Mouse (Mus musculus): Measurements from ENCODE around the gene Igsf11. TPM values are rescaled to one million over a fixed set of nuclear protein-coding genes. Genes with fewer than 3 reads are reported as not detected.

Igsf11 gene
- total RNA-seq, 2 experiments from 2014 or later = not detected

GRCm38 (mm10) chr16:38931519-38931918 is 39.0 kb downstream of the Igsf11 start:
- ATAC-seq (replicated peaks; ENCODE audit: poor library complexity) = no peak

GRCm38 (mm10) chr16:38940805-38941204 is 48.3 kb downstream of the Igsf11 start:
- no peak for ATAC-seq (replicated peaks; ENCODE audit: poor library complexity)

GRCm38 (mm10) chr16:38941275-38941674 is 48.8 kb downstream of the Igsf11 start:
- ATAC-seq (replicated peaks; ENCODE audit: poor library complexity) = no peak

GRCm38 (mm10) chr16:38943706-38944550 is 51.5 kb downstream of the Igsf11 start:
- ATAC-seq (replicated peaks; ENCODE audit: poor library complexity) = no peak

- no peak for ATAC-seq (replicated peaks; ENCODE audit: poor library complexity)
Observed at GRCm38 (mm10) chr16:38945111-38945510, 52.6 kb downstream of the Igsf11 start.

GRCm38 (mm10) chr16:38945581-38945981 is 53.1 kb downstream of the Igsf11 start:
- ATAC-seq (replicated peaks; ENCODE audit: poor library complexity) = no peak

GRCm38 (mm10) chr16:38946453-38946852 is 54.0 kb downstream of the Igsf11 start:
- ATAC-seq (replicated peaks; ENCODE audit: poor library complexity) = no peak

GRCm38 (mm10) chr16:38947141-38947879 is 54.8 kb downstream of the Igsf11 start:
- no peak for ATAC-seq (replicated peaks; ENCODE audit: poor library complexity)

- no peak for ATAC-seq (replicated peaks; ENCODE audit: poor library complexity)
Observed at GRCm38 (mm10) chr16:38948441-38948840, 56.0 kb downstream of the Igsf11 start.

GRCm38 (mm10) chr16:38952881-38953280 is 60.4 kb downstream of the Igsf11 start:
- no peak for ATAC-seq (replicated peaks; ENCODE audit: poor library complexity)

- ATAC-seq (replicated peaks; ENCODE audit: poor library complexity) = no peak
Observed at GRCm38 (mm10) chr16:38953821-38954220, 61.4 kb downstream of the Igsf11 start.

- no peak for ATAC-seq (replicated peaks; ENCODE audit: poor library complexity)
Observed at GRCm38 (mm10) chr16:38954501-38955288, 62.2 kb downstream of the Igsf11 start.

GRCm38 (mm10) chr16:38955296-38955695 is 62.8 kb downstream of the Igsf11 start:
- no peak for ATAC-seq (replicated peaks; ENCODE audit: poor library complexity)

- ATAC-seq (replicated peaks; ENCODE audit: poor library complexity) = no peak
Observed at GRCm38 (mm10) chr16:38958801-38959200, 66.3 kb downstream of the Igsf11 start.

- ATAC-seq (replicated peaks; ENCODE audit: poor library complexity) = no peak
Observed at GRCm38 (mm10) chr16:38960550-38960949, 68.1 kb downstream of the Igsf11 start.

- ATAC-seq (replicated peaks; ENCODE audit: poor library complexity) = no peak
Observed at GRCm38 (mm10) chr16:38961865-38962264, 69.4 kb downstream of the Igsf11 start.

- ATAC-seq (replicated peaks; ENCODE audit: poor library complexity) = no peak
Observed at GRCm38 (mm10) chr16:38962695-38963094, 70.2 kb downstream of the Igsf11 start.

GRCm38 (mm10) chr16:38967026-38967425 is 74.6 kb downstream of the Igsf11 start:
- ATAC-seq (replicated peaks; ENCODE audit: poor library complexity) = no peak

- no peak for ATAC-seq (replicated peaks; ENCODE audit: poor library complexity)
Observed at GRCm38 (mm10) chr16:38976151-38976550, 83.7 kb downstream of the Igsf11 start.

GRCm38 (mm10) chr16:38978546-38978945 is 86.1 kb downstream of the Igsf11 start:
- no peak for ATAC-seq (replicated peaks; ENCODE audit: poor library complexity)

- no peak for ATAC-seq (replicated peaks; ENCODE audit: poor library complexity)
Observed at GRCm38 (mm10) chr16:38980546-38980945, 88.1 kb downstream of the Igsf11 start.

All from megakaryocyte progenitor cell, adult 5-6 weeks (primary cell).